Mouse (Mus musculus) right cerebral cortex, postnatal 4 days (tissue): Measurements from ENCODE around the gene Eln.

Source experiments
- DNase-seq: peaks from one replicate; pipeline ENCODE4 v3.0.0-alpha.2; 2022

Gene Eln

GRCm38 (mm10) chr5:134746890-134747511 is at the start of gene Eln:
TSS of gene Eln (minus strand) at chr5:134747323.
- DNase-seq = peak; percentile 56

- DNase-seq = no peak
Measured at GRCm38 (mm10) chr5:134790080-134790995, 43.2 kb upstream of the Eln start.

- DNase-seq = no peak
Measured at GRCm38 (mm10) chr5:134788237-134788636, 41.1 kb upstream of the Eln start.

GRCm38 (mm10) chr5:134785691-134786371 is 38.7 kb upstream of the Eln start:
- DNase-seq = peak; percentile 14

GRCm38 (mm10) chr5:134783794-134784193 is 36.7 kb upstream of the Eln start:
- DNase-seq = no peak

GRCm38 (mm10) chr5:134780963-134781362 is 33.8 kb upstream of the Eln start:
- DNase-seq = no peak

GRCm38 (mm10) chr5:134780146-134780545 is 33.0 kb upstream of the Eln start:
- no peak for DNase-seq

- no peak for DNase-seq
Measured at GRCm38 (mm10) chr5:134776551-134776950, 29.4 kb upstream of the Eln start.

- DNase-seq = no peak
Measured at GRCm38 (mm10) chr5:134772522-134772921, 25.4 kb upstream of the Eln start.

GRCm38 (mm10) chr5:134771750-134772149 is 24.6 kb upstream of the Eln start:
- no peak for DNase-seq

- DNase-seq = no peak
Measured at GRCm38 (mm10) chr5:134769181-134769580, 22.1 kb upstream of the Eln start.

GRCm38 (mm10) chr5:134765441-134765840 is 18.3 kb upstream of the Eln start:
- no peak for DNase-seq

- DNase-seq = no peak
Measured at GRCm38 (mm10) chr5:134763326-134763725, 16.2 kb upstream of the Eln start.

- DNase-seq = peak; percentile 61
Measured at GRCm38 (mm10) chr5:134761409-134762124, 14.4 kb upstream of the Eln start.

- no peak for DNase-seq
Measured at GRCm38 (mm10) chr5:134756031-134756430, 8.9 kb upstream of the Eln start.

GRCm38 (mm10) chr5:134754096-134754495 is 7.0 kb upstream of the Eln start:
- no peak for DNase-seq

- DNase-seq = no peak
Measured at GRCm38 (mm10) chr5:134750469-134750868, 3.3 kb upstream of the Eln start.

- peak; percentile 51 for DNase-seq
Measured at GRCm38 (mm10) chr5:134747947-134748618, 960 bp upstream of the Eln start.

GRCm38 (mm10) chr5:134747512-134747893 is 380 bp upstream of the Eln start:
- peak; percentile 77 for DNase-seq

- DNase-seq = no peak
Measured at GRCm38 (mm10) chr5:134746201-134746600, 922 bp downstream of the Eln start.

GRCm38 (mm10) chr5:134745801-134746200 is 1.3 kb downstream of the Eln start:
- DNase-seq = no peak

GRCm38 (mm10) chr5:134745000-134745399 is 2.1 kb downstream of the Eln start:
- DNase-seq = no peak
